ENCODE assay signal across 11 mouse cellular contexts in the genomic region with DNA sequence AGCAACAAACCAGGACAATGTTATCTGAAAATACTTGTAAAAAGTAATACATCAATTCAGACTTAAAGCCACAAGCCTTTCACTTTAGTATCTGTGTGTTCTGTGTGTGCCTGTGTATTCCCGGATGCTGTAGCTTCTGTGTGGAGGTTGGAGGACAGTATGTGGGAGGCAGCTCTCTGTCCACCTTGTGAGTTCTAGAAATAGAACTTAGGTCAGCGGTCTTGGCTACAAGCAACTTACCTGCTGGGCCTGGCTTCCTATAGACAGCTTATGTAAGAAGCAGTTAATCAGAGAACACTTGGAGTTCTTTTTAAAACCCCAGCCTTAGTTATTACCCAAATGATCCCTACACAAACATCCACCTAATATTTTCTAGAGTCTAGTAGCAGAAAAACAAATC.
DNase-seq lines count a peak whose midpoint lies in the region.
"Had no signal": no experiment of that assay in that cellular context is flagged by ENCODE, and none has a peak within 500 bp of the region (broad histone marks: within the 10 kb centered on the region; RNA-seq: fewer than 3 reads in every experiment).

No protein-coding gene starts in this region.

- DNase-seq in cerebellum, adult 11-12 months, result peak; percentile 91
- DNase-seq in cerebellum, adult 8-10 months, result peak; percentile 83
- peak; percentile 76 to 85 for DNase-seq in cerebellum, postnatal 14 days
- DNase-seq in left cerebral cortex, adult 18-20 months (ENCODE audit: low spot score in 2 of 2), result no peak
- no peak for DNase-seq in adrenal gland, adult (ENCODE audit: inconsistent age in 2 of 2, low spot score in 1 of 2)
- DNase-seq in embryo, embryonic 9.5 days (ENCODE audit: extremely low spot score), result no peak
- DNase-seq: adrenal gland, postnatal 10 days; gastrocnemius, postnatal 14 days; heart, adult 2 months; heart, postnatal 14 days; kidney, adult 18-20 months had no signal

Comparison
In these comparisons a context has a peak if more than half of its experiments do, and no peak if none do; other contexts are left out.
1. DNase-seq: peak in cerebellum, adult 11-12 months (single experiment), cerebellum, adult 8-10 months (single experiment) and cerebellum, postnatal 14 days (2 of 2); none in left cerebral cortex, adult 18-20 months (0 of 2), adrenal gland, adult (0 of 2) and embryo, embryonic 9.5 days (single experiment).